Mouse (Mus musculus) embryonic facial prominence, embryonic 10.5 days (tissue): Measurements from ENCODE around the gene Mmaa. TPM values are rescaled to one million over a fixed set of nuclear protein-coding genes. Genes with fewer than 3 reads are reported as not detected.

Experiments
- DNase-seq: peaks from one replicate; pipeline ENCODE4 v3.0.0-alpha.2; 2017; ENCODE audit warnings: low spot score
- H3K27ac ChIP-seq: fragments of 300-500 bp; sonication (generic); replicated peaks from 2 replicates; pipeline ENCODE4 v1.5.1; 2016; ENCODE audit warnings: mild to moderate bottlenecking
- H3K27me3 ChIP-seq: fragments of 300-500 bp; sonication (generic); replicated peaks from 2 replicates; pipeline ENCODE4 v1.6.1; 2016; ENCODE audit warnings: low read depth, mild to moderate bottlenecking; ENCODE audit not compliant: poor library complexity, severe bottlenecking
- H3K36me3 ChIP-seq: fragments of 300-500 bp; sonication (generic); replicated peaks from 2 replicates; pipeline ENCODE4 v1.6.1; 2016; ENCODE audit warnings: mild to moderate bottlenecking, moderate library complexity
- H3K4me1 ChIP-seq: fragments of 300-500 bp; sonication (generic); 2 replicates; pipeline ENCODE4 v1.6.1; 2016
- H3K4me3 ChIP-seq: fragments of 300-500 bp; sonication (generic); 2 replicates; pipeline ENCODE4 v1.5.1; 2016; ENCODE audit warnings: mild to moderate bottlenecking, moderate library complexity
- H3K9me3 ChIP-seq: fragments of 300-500 bp; sonication (generic); 2 replicates; pipeline ENCODE4 v1.6.1; 2016; ENCODE audit warnings: mild to moderate bottlenecking
- WGBS: fragments of 180-500 bp; shearing (Covaris S2); methylation state at CpG from one replicate; pipeline ENCODE4 v1.1.7; 2016; 5-methylcytosine and 5-hydroxymethylcytosine counted together
- polyA plus RNA-seq: library from polyadenylated mRNA; unstranded; fragments of >200 nt; fragmentation: Nextera tagmentation; extraction: Ambion mirVana; gene quantifications from 2 replicates; pipeline ENCODE4 v1.2.1, GENCODE M21; 2016

Gene Mmaa
- polyA plus RNA-seq, 1 experiment from 2014 or later: 9.6 TPM

DNA sequence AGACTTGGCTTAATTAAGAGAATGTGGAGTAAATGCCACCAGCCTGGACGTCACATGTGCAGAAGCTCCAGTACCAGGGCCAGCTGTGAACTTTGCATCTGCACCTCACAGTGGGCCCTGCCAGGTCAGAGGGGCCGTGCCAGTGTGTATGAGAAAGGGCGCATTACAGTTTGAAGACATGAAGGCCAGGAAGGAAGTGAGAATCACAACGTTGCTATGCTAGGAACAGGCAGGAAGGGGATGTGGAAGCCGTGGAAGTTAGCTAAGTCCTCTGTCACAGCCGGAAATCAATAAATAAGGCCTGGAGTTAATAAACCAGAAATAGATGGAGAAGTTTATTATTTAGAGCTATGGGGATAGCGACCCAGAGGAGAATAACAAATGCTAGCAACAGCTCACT is 28.4 kb upstream of the Mmaa start:
- Histone ChIP-seq H3K36me3 (no peaks in the 10 kb centered on the region), H3K4me1 (peaks cover 26% of the 10 kb centered on the region), H3K27me3 (no peaks in the 10 kb centered on the region), H3K4me3 (no peak overlapping the region), H3K9me3 (no peaks in the 10 kb centered on the region), H3K27ac (no peak overlapping the region)
- peak; percentile 8 for DNase-seq
- WGBS: 69% methylated on average over 7 of the region's 7 CpGs

DNA sequence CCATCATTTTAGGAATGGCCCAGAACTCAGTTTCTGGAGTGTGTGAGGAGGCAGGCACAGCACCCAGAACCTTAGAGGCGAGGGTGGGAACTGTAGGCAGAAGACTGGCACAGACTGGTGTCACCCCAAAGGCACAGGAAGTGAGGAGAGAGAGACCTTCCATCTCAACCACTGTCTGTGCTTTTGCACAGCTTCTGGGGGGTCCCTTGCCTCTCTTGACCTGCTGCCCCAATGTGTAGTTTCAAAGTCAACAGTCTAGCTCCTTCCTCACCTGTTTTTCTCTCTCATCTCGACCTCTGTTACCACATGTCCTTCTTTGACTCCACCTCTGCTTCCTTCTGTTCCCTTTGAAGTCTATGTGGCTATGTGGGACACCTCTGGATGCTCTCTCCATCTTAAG is 16.1 kb upstream of the Mmaa start:
- H3K4me3 ChIP-seq: no peak overlapping the region
- no peaks in the 10 kb centered on the region for H3K27me3 ChIP-seq
- DNase-seq: no peak
- no peaks in the 10 kb centered on the region for H3K4me1 ChIP-seq
- 72% methylated on average over 2 of the region's 2 CpGs for WGBS
- H3K27ac ChIP-seq: no peak overlapping the region
- H3K36me3 ChIP-seq: no peaks in the 10 kb centered on the region
- H3K9me3 ChIP-seq: no peaks in the 10 kb centered on the region

DNA sequence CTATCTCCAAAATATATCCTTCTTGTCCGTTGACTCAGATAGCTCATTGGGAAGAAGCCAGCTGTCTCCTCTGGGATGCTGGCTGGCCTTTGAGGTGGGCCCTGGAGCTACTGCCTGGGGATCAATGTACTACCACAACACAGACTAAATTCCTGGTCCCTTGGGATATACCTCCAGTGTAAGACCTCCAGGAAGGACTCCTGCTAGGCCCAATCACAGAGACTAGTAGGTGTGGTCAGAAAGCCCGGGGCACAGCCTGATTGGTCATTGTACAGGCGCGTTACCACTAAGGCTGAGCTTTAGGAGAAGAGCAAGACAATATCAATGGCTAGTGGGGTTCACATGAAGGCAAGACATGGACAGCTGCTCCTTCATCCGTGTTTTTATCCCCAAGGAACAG is 11.2 kb upstream of the Mmaa start:
- DNase-seq: no peak
- Histone ChIP-seq H3K27ac (no peak overlapping the region), H3K27me3 (no peaks in the 10 kb centered on the region), H3K4me1 (no peaks in the 10 kb centered on the region), H3K36me3 (no peaks in the 10 kb centered on the region), H3K4me3 (no peak overlapping the region), H3K9me3 (no peaks in the 10 kb centered on the region)
- 67% methylated on average over 5 of the region's 5 CpGs for WGBS

DNA sequence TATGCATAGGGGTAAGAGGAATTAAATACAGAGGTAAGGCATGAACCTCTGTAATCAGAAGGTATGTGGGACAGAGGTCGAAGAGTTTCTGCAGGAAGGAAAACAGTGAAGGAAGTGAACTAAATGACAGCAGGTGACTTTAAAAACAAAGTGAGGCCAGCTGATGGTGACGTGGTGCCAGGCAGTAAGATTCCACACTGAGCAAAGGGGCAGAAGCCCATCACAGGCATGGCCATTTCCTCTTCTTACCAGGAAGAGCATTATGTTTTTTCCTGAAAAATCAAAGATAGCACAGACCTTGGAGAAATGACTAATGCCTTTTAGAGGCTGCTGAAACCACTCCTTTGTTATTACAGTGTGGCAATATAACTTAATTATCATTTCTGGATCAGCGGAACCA is 6.8 kb upstream of the Mmaa start:
- Histone ChIP-seq H3K36me3 (no peaks in the 10 kb centered on the region), H3K27ac (no peak overlapping the region), H3K9me3 (no peaks in the 10 kb centered on the region), H3K4me3 (no peak overlapping the region), H3K27me3 (no peaks in the 10 kb centered on the region), H3K4me1 (no peaks in the 10 kb centered on the region)
- 76% methylated on average over 3 of the region's 3 CpGs for WGBS
- no peak for DNase-seq

DNA sequence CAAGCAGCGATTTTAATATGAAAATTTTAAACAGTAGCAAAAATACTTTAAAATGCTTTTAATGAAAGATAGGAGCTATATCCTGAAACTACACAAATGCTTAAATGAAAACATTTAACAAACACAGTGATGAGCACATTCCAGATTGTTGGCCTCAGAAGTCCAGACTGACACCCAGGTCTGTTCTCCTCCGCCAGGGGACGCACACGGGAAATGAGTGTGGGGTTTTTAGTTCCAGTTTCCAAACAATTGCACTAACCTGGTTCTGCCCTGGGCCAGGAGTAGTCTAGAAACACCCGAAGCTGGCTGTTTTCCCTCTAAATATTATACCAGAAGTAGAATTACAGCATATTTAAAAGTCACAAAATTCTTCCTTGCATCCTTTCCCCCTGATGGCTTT is 5.0 kb upstream of the Mmaa start:
- Histone ChIP-seq H3K27me3 (no peaks in the 10 kb centered on the region), H3K4me1 (peaks cover 11% of the 10 kb centered on the region), H3K27ac (no peak overlapping the region), H3K36me3 (no peaks in the 10 kb centered on the region), H3K4me3 (no peak overlapping the region), H3K9me3 (no peaks in the 10 kb centered on the region)
- WGBS: 83% methylated on average over 5 of the region's 5 CpGs
- DNase-seq: no peak

DNA sequence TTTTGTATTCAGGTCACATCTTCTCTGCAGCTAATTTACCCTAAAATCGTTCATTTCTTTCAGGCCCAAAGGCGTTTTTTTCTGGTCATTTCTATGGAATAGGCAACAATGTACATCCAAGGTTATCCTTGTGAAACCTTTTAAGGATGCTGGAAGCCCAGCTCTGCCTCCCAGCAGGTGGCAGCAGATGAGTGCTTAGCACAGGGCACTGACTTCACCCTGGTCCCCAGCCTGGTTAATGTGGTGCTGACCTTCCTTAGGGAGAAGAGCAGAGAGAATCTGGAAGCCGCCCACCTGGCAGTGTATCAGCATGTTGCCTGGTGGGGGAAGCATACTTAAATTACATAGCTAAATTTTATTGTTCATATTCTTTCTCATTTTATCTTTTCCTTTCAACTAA is 3.0 kb upstream of the Mmaa start:
- Histone ChIP-seq H3K9me3 (no peaks in the 10 kb centered on the region), H3K4me3 (no peak overlapping the region), H3K27me3 (no peaks in the 10 kb centered on the region), H3K36me3 (no peaks in the 10 kb centered on the region), H3K27ac (no peak overlapping the region), H3K4me1 (peaks cover 23% of the 10 kb centered on the region)
- DNase-seq: peak; percentile 66
- 54% methylated on average over 3 of the region's 3 CpGs for WGBS

DNA sequence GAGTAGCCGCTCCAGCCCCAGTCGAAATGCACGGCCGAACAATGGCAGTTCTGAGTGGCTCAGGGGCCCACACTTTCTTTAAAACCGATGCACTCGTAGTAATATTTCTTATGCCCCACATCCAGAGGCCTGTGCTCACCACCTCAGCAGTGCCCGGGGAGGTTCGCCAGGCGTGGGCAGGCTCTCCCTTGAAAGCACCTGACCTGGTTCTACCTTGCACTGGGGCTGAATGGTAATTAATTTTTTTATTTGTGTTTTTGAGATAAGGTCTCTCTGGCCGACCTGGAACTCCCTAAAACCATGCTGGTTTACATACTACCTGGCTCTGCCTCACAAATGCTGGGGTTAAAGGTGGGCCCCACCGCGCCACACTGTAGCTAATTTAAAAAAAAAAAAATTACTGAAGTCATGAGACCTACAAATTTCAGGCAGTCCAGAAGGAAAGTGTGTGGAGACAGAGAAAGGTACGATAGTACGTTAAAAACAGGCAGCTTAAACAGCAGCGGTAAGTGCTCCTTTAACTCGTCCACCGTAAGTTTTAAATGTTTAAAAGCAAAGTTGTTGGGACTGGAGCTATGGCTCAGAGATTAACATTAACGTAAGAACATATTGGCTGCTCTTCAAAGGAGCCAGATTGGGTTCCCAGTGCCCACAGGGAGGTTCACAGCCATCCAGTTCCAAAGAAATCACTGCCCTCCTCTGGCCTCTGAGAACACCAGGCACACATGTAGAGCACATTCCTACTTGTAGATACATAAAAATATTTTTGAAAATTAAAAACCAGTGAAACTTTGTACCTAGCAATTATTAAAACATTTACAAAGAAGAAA is 754 bp upstream of the Mmaa start:
- peaks cover 23% of the 10 kb centered on the region for H3K4me1 ChIP-seq
- H3K4me3 ChIP-seq: peak overlapping the region; percentile 74
- WGBS: 16% methylated on average over 18 of the region's 18 CpGs
- H3K27ac ChIP-seq: peak overlapping the region; percentile 98
- no peaks in the 10 kb centered on the region for H3K36me3 ChIP-seq
- no peaks in the 10 kb centered on the region for H3K9me3 ChIP-seq
- DNase-seq: no peak
- no peaks in the 10 kb centered on the region for H3K27me3 ChIP-seq

DNA sequence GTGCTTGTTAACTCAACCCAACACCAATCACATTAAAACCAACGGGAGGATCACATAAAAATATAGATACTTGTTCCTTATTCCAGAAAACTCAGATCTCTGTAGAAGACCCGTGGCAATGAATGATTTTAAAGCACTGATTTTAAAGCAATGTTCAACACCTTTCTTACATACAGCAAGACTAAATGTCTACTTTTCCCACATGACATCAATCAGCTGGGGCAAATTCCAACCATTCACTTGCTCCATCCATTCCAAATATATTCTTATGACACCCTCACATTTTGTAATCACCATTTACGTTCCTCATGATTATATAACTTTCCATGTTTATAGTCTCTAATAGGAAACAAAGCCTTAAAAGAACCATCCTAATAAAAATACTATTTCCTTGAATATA is 896 bp downstream of the Mmaa start:
- H3K27ac ChIP-seq: peak overlapping the region; percentile 98
- WGBS: 77% methylated on average over 3 of the region's 3 CpGs
- DNase-seq: no peak

DNA sequence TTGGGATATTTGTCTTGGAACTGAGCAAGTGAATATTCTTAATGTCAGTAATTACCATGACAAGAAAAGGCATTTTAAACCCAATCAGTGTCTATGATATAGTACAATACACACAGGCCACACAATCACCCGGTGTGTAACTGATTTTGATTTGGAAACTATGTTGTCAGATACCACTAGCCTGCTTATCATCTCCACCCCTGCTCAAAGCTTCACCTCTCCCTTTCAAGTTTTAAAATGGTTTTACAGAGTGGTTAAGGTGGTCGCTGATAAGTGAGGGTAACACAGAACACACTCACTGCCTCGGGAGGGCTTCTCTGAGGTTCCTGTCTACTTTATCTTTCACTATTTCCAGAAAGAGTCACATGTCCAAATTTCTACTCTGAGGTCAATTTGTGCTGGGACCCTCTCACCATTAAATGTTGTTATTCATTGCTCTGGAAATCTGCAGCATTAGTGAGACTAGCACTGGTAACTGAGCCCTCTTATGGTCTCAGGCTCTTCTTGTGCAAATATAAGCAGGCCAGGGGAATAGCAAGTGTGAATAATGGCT is 1.9 kb downstream of the Mmaa start:
- 88% methylated on average over 3 of the region's 3 CpGs for WGBS
- DNase-seq: no peak
- Histone ChIP-seq H3K4me1 (peaks cover 23% of the 10 kb centered on the region), H3K4me3 (no peak overlapping the region), H3K9me3 (no peaks in the 10 kb centered on the region), H3K27me3 (no peaks in the 10 kb centered on the region), H3K27ac (no peak overlapping the region), H3K36me3 (no peaks in the 10 kb centered on the region)

More for the DNA sequence above, 896 bp downstream of the Mmaa start:
- peaks cover 23% of the 10 kb centered on the region for H3K4me1 ChIP-seq
- peak overlapping the region; percentile 74 for H3K4me3 ChIP-seq
- no peaks in the 10 kb centered on the region for H3K27me3 ChIP-seq
- no peaks in the 10 kb centered on the region for H3K36me3 ChIP-seq
- no peaks in the 10 kb centered on the region for H3K9me3 ChIP-seq

DNA sequence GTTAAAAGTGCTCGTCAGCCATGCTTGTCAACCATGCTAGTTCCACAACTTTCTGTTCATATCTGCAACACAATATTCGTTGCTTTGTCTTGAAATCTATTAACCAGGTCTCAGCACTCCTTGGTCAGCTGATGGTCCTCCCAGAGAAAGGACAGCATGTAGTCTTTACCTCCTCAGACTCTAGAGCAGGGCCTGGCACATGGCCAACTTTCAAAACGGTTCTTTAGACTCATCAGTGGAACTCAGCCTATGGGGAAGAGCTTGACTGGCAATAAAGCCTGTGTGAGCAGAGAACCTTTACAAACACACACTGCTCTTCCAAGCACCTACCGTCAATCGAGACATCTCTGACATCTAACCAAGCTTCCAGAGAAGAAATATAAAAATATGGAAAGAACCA is 5.1 kb downstream of the Mmaa start:
- H3K4me1 ChIP-seq: peaks cover 10% of the 10 kb centered on the region
- no peak overlapping the region for H3K27ac ChIP-seq
- WGBS: 87% methylated on average over 5 of the region's 5 CpGs
- no peak overlapping the region for H3K4me3 ChIP-seq
- DNase-seq: no peak
- no peaks in the 10 kb centered on the region for H3K9me3 ChIP-seq
- H3K27me3 ChIP-seq: no peaks in the 10 kb centered on the region
- no peaks in the 10 kb centered on the region for H3K36me3 ChIP-seq

DNA sequence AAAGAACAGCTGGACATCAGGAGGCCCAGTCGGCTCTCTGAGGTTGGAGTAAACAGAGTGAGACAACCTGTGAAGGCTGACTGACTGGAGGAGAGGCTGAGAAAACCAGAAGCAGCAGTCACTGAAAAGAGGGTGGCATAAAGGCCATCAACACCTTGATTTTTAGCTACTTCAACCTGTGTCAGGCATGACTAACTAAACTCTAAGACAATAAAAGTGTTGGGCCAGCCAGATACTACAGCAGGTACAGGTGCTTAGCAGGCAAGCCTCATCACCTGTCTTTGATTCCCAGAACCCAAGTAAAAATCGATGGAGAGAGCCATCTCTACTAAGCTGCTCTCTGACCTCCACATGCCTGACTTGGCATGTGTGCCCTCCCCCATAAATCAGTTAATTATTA is 6.1 kb downstream of the Mmaa start:
- H3K36me3 ChIP-seq: no peaks in the 10 kb centered on the region
- no peak for DNase-seq
- no peak overlapping the region for H3K4me3 ChIP-seq
- H3K27me3 ChIP-seq: no peaks in the 10 kb centered on the region
- no peak overlapping the region for H3K27ac ChIP-seq
- no peaks in the 10 kb centered on the region for H3K9me3 ChIP-seq
- peaks cover 7% of the 10 kb centered on the region for H3K4me1 ChIP-seq
- 70% methylated on average over 2 of the region's 2 CpGs for WGBS

DNA sequence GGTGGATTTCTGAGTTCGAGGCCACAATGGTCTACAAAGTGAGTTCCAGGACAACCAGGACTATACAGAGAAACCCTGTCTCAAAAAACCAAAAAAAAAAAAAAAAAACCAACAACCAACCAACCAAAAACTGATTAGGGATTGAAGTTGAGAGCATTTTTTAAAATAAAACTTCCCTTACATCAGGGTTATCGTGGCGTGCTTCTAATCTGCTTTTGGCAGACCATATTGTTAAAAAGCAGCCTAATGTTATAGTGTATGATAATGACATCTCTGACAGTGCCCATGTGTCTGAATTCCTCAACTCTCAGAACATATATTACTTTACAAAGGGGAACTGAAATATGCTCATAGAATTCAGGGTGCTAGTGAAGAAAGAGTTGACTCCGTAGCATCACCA is 6.5 kb downstream of the Mmaa start:
- Histone ChIP-seq H3K27me3 (no peaks in the 10 kb centered on the region), H3K9me3 (no peaks in the 10 kb centered on the region), H3K27ac (no peak overlapping the region), H3K4me1 (peaks cover 3% of the 10 kb centered on the region), H3K4me3 (no peak overlapping the region), H3K36me3 (no peaks in the 10 kb centered on the region)
- no peak for DNase-seq
- WGBS: 96% methylated on average over 4 of the region's 4 CpGs

DNA sequence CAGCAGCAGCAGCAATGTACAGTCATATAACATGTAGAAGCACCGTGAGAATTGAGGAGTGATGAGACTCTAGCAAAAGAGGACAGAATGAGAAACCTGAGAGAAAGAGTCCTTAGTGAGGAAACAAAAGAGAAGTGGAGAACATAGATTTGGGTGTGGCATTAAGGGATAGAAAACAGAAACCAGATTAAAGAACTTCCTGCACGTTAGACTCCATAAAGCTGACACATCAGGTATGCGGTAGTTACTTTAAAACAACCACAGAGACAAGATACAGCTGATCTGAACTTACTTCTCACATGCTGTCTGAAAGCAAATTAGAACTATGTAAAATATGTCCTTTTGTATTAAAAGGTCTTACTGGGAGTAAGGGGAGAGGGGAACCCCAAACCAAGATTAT is 8.3 kb downstream of the Mmaa start:
- Histone ChIP-seq H3K9me3 (no peaks in the 10 kb centered on the region), H3K36me3 (0 out of 2 replicates have a peak, but pooled peaks cover 7% of the 10 kb centered on the region), H3K27ac (no peak overlapping the region), H3K27me3 (no peaks in the 10 kb centered on the region), H3K4me3 (no peak overlapping the region), H3K4me1 (no peaks in the 10 kb centered on the region)
- DNase-seq: no peak
- 91% methylated on average over 3 of the region's 3 CpGs for WGBS
